Mouse (Mus musculus): ENCODE measurements around the gene Fgfbp1.

DNA sequence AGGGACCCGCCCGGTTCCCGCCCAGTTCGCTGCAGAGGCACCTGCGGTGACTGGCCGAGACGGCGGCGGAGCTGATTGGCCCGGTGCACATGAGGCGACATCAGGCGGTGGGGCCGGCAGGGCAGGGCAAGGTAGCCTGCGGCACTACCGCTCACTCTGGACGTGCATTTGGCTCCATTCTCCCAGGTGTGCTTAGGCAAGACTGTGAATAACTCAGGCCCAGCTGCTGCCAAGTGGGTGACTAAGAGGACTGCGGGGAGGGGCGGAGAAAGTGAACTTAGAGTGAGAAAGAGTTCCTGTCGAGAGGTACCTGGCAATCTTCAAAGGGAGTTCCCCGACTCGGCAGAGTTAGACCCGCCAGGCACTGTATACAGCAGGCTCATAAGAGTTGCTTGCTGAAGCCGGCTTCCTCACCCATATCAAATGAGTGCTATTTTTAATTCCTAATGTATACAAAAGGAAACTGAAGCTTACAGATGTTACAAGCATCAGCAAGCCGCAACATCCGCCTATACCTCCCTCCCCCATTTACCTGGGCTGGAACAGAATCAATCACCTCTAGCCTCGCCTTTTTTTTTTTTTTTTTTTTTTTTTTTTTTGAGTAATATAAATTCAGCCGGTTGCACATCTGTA, 33.4 kb downstream of the Fgfbp1 start:
- TF ChIP-seq POLR2A (IDR thresholded peaks at IDR 0.05; ENCODE audit: low read depth, low read length) (no peak), CTCF (IDR thresholded peaks at IDR 0.05; ENCODE audit: borderline replicate concordance, insufficient read depth, low read length) (no peak)
